Mouse (Mus musculus): ENCODE measurements around the gene Apela. TPM values are rescaled to one million over a fixed set of nuclear protein-coding genes. Genes with fewer than 3 reads are reported as not detected.
A peak's percentile ranks its signal among the peaks of the same experiment; 100 is the strongest.
"Not testable (repeated sequence)": the region's sequence is repeated elsewhere in the genome, so short reads cannot be mapped to it uniquely, and the experiment has no call there.

Gene Apela
- polyA plus RNA-seq, 1 experiment, result 0.34 TPM

DNA sequence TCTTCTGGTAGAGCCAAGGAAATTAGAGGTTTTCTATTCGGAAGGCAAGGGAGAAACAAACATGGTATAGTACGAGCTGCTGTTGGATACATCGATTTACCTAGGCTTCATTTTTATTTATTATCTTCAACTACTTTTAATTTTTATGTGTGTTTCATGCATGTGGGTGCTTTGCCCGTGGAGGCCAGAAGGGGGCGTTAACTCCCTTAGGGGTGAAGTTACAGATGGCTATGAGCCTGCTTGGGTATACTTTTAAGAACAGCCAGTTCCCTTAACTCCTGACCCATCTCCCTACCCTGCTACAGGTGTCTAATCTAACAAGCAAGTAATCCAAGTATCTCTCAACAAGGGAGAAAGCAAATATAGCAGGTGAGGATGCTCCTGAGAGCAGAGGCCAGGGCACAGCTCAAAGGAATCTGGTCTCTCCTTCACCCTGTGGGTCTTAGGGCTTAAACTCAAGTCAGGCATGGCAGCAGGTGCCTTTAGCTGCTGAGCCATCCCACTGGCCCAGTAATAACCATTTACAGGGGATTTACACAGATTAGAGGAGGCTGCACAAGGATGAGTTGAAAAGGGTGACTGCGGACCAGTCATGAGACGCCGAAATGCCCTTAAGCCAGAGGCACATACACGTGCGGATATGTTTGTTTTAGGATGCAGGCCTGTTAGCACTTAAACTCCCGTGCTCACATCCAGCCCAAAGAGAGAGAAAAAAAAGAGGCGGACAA, 8.0 kb downstream of the Apela start:
- DNase-seq (ENCODE audit: extremely low spot score in 1 of 2, low spot score in 1 of 2), result no peak

- peak; percentile 37 to 86 for DNase-seq (ENCODE audit: extremely low spot score in 1 of 2, low spot score in 1 of 2)
Observed at GRCm38 (mm10) chr8:65022485-65022884, 14.7 kb downstream of the Apela start.

DNA sequence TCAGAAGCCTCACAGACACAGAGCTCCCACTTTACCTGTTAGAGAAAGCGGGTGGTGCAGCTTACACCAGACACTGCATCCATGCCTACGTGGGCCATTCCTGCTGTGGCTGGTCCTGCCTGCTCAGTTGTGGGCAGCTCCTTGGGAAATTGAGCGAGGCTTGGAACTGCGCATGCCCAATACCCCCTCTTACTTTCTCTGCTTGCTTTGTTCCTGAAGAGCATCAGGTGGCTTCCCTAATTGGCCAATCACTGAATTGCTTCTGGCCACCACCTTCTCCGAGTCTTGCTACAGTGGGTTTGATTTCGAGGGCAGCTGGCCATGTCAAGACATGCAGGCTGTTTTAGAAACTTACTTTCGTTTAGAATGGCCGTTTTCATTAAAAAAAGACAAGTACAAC, 18.7 kb downstream of the Apela start, which contains the start of the genes Trim61 and Trim60:
Gene Trim61, minus strand, starts transcription at position 101 of the 400 bp plus-strand sequence.
Gene Trim60, minus strand, starts transcription at position 162 of the 400 bp plus-strand sequence.
- DNase-seq (ENCODE audit: extremely low spot score in 1 of 2, low spot score in 1 of 2), result no peak

GRCm38 (mm10) chr8:65007616-65008015, 29.5 kb downstream of the Apela start:
- DNase-seq (ENCODE audit: extremely low spot score in 1 of 2, low spot score in 1 of 2), result not testable (repeated sequence)

- DNase-seq (ENCODE audit: extremely low spot score in 1 of 2, low spot score in 1 of 2), result no peak
Observed at GRCm38 (mm10) chr8:64998806-64999365, 38.2 kb downstream of the Apela start.

- no peak for DNase-seq (ENCODE audit: extremely low spot score in 1 of 2, low spot score in 1 of 2)
Observed at GRCm38 (mm10) chr8:64987731-64988130, 49.4 kb downstream of the Apela start, which contains the start of gene Trim75. Gene Trim75 (minus strand): TSS chr8:64987831.

DNA sequence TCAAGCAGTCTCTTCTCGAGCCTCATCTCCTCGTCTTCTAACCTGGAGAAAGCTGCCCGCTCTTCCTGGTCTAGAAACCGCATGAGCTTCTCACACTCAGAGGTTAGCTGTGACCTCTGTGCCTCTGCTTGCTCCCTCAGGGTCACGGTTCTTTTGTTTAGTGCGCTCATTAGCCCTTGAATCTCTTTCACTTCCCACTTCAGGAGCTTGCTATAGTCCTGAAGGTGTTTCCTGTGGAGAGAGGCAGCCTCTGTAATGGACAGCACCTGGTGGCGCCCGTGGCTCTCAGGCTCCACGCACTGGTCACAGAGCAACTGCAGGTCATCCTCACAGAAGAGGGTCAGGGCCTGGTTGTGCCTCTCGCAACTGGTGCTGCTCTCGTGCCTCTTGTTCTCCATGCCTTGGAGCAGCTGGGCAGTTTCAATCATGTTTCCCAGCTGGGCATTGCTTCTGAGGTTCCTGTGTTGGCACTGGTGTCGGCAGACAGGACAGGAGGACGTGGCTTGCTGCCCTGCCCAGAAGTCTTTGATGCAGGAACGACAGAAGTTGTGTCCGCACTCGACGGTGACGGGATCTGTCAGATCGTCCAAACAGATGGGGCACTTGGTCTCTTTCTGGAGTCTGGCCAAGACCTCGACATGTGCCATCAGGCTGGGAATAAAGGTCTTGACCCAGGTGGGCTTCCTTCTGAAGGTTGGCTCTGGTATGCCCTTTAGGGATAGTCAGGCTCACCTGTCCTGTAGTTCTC, 53.8 kb downstream of the Apela start:
- no peak for DNase-seq (ENCODE audit: extremely low spot score in 1 of 2, low spot score in 1 of 2)

Other genes with a start within 250 kb of the Apela start
- 107 and 113 TPM in 2 replicates for gene Klhl2, start 187.3 kb downstream of the Apela start, polyA plus RNA-seq (2012; rRNA removed)
- gene Tmem192, start 90.2 kb downstream of the Apela start, polyA plus RNA-seq (2012; rRNA removed), result 26.3 and 31.2 TPM in 2 replicates
- gene Trim75, start 49.5 kb downstream of the Apela start, polyA plus RNA-seq (2012; rRNA removed), result not detected in 2 replicates
- gene Trim61, start 18.8 kb downstream of the Apela start, polyA plus RNA-seq (2012; rRNA removed), result not detected in 2 replicates
- not detected in 2 replicates for gene Trim60, start 18.8 kb downstream of the Apela start, polyA plus RNA-seq (2012; rRNA removed)
- not detected in 2 replicates for gene Gm10663, start 37.7 kb upstream of the Apela start, polyA plus RNA-seq (2012; rRNA removed)
- not detected in 2 replicates for gene BC030870, start 92.2 kb upstream of the Apela start, polyA plus RNA-seq (2012; rRNA removed)

Data from frontal cortex, adult 2 months (tissue).